Mouse (Mus musculus) retina, adult 2 months (tissue): Measurements from ENCODE around the gene Sipa1l3.

Experiments
- DNase-seq: peaks from one replicate; pipeline ENCODE4 v3.0.0-alpha.2; 2012; ENCODE audit warnings: low read depth, low spot score

Gene Sipa1l3

DNA sequence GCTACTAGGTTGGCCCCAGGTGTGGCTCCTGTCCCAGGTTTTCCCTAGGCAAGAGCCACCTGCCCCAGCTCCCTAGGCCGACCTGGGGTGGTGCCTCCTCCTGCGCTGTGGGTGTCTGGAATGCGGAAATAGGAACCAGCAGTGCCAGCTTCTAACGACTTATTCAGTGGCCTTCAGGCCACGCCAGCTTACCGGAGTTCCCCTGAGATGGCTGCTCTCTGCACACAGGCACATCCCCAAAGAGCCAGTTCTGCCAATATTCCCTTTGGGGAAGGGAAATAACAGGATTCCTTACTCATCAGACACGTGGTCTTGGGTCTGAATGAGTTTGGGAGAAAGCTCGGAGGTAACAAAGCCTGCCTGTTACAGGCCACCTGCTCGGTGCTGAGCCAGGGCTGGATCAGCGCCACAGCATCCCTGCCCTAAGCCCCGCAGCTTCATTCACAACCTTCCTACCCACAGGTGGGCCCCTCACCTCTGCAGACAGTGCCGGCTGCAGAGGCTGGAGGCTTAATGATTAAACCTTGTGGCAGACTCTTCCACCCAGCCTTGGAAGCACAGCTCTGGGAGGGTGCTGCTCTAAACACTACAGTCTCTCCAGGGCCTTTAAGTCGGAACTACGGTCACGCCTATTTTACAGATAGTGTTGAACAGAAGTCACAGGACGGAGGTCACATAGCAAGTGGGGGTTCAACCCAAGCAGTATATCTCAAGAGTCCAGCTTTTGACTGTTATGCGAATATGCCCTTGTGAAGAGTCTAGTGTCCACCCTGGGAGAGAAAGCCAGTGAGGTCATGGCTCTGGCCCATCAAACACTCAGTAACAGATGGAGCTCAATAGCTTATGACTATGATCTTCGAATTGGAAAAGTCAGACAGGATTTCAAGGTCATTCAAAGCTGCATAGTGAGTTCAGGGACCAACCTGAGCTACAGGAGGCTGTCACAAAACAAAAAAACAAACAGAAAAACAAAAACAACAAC, 12.8 kb downstream of the Sipa1l3 start:
- no peak for DNase-seq

DNA sequence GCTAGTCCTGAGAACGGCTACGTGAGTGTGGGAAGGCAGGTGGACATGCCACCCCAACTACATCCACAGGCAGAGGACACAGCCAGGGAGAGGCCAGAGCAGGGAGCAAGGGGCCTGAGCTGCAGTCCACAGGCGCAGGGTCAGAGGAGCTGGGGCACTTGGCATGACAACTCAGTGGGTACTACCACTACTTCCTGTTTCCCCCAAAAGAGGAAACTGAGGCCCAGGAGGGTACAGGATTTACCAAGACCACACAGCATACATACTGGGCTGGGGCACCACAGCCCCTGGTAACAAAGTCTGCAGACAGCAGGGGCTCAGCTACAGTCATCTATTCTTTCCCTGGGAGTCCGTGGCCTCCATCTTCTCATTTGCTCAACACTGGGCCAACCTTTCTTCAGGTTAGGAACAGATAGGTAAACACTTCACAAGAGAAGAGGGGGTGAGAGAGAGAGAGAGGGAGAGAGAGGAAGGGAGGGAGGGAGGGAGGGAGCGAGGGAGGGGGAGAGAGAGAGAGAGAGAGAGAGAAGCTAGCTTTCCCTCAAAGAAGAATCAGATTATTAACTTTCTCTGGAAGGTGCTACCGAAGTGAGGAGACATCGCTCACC, 13.7 kb downstream of the Sipa1l3 start:
- no peak for DNase-seq

DNA sequence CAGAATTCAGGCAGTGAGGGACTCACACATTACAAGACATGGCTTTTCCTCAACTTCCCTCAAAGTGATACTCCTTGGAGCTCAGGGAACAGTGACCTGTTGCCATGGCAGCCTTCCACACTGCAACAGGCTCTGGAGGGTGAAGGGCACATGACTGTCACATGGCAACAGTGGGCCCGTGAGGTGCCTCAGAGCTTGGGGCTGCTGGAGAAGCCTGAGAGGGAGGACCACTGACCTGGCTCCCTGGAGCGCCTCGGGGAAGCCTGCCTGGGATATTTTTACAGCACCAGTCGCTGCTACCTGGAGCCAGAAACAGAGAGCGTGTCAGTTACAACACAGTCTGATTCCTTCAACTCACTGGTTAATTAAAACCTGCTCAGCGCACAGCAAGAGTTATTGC, 14.8 kb downstream of the Sipa1l3 start:
- DNase-seq, result no peak

DNA sequence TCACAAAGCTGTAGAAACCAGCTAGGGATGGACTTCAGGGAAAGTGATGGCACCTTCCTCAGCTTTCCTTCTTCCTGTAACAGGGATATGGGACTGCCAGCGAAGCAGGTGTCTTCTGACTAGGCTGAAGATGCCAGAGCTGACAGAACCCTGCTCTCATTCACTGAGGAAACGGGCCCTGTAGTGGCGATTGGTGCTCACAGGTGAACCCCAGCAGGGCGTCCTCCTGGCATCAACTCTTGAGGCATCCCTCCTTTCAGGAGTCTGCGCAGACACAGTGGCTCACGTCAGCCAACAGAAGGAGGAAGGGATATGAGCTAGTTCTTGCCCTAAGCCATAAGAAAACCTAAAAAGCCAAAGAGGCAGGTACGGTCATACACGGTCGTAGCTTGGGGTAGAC, 17.2 kb downstream of the Sipa1l3 start:
- no peak for DNase-seq

DNA sequence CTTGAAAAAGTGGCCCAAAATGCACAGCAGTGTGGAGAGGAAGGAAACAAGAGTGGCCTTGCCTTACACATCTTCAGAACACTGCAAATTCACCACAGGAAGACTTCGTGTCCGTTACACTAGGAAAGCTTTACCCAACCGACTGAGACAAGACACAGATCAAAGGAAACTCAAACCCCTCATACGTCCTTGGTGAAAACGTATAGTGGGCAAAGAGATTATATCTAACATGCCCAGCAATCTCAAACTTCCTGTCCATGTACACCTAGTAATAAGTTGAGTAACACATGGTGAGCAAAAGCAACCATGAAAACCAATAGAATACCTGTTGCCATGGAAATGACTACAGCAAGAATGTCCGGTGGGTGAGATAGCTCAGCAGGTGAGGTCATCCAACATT, 19.4 kb downstream of the Sipa1l3 start:
- no peak for DNase-seq

DNA sequence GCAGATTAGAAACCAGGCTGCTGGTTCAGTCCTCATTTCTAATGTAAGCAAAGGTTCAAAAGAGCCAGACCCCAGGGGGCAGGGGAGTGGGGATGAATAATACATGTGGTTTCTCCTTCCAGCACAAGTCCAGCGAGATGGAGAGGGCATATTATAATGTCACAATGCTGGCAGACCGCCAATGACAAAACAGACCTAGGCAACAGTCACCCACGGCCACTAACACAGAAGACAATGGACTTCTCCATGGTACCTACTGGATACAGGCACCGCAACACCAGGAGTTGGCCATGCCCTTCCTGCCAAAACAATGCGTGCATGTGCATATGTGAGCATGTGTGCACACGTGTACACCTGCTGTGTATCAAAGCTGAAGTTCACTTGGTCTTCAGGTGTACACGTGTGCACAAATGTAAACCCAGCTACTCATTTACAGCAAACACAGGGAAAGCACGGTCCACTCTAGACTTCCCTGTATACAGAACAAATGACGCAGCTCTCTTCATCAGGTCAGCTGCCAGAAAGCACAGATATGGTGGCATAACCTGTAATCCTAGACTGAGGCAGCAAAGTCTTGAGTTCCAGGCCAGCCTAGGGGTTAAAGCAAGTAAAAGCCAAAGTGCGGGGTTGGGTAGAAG, 21.4 kb downstream of the Sipa1l3 start:
- DNase-seq, result no peak

DNA sequence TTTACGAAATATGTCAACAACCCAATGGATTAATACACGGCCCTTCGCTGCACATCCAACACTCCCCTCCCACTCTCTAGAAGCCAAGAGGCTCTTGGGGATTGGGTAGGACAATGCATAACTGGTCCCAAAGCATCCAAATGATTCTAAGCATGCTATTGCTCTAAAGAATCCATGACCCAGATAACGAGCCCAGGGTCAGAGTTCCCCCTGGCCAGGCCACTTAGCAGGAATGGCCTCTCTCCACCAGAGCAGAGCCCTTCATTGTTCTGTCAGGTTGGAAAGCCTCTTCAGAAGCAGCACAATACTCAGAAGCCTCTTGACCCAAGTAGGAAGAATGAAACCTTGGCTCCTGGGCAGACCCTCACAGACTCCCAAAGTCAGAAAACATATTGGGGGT, 22.1 kb downstream of the Sipa1l3 start:
- no peak for DNase-seq

DNA sequence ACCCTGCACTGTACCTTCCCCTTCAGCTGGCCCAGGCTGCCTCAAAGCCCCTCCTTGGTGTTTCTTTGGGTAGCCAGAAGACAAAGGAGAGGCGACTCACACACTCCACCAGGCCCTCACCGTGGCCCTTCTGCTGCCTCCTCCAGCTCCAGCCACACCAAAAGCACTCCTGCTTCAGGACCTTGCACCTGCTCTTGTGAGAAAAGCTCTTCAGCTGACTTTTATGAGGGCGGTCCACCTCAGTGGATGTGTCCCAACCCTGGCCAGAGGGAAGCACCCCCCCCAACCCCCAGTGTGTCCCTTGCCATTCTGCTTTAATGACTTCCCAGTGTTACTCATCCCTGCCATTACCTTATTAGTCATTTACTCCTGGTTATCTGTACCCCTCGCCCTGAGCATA, 22.6 kb downstream of the Sipa1l3 start:
- no peak for DNase-seq

DNA sequence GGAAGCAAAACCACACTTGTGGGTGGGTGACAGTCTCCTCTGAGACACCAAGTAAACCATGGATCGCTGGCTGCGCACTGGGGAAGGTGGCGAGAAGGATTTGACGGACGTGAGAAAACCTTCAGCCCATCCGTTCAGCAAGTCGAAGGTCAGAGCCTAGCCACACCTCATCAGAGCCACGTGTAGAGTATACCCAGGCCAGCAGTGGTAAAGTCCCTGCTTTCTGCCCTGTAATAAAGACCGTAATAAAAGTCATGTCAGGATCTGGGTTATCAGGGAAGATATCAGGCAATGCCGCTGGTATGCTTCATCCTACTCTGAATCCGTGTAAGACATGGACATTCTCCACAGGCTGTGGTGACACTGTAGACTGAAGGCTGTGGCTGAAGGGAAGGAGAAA, 23.6 kb downstream of the Sipa1l3 start:
- no peak for DNase-seq

DNA sequence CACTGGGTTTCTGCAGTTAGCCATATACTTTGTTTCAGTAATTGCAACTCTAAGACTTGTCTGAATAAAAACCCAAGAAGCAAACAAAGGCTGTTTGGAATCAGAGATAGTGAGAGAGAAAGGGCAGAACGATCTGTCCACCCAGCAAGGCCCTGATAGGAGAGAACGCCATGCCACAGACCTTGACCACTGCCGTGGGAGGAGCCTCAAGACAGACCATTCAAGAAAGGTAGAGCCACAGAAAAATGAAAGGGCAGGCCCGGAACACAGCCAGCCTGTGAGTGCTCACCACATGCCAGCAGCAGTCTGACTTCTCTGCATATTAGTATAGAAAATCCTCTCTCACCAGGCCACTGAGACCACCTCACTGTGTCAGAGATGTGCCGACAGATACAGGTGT, 24.4 kb downstream of the Sipa1l3 start:
- DNase-seq, result no peak

DNA sequence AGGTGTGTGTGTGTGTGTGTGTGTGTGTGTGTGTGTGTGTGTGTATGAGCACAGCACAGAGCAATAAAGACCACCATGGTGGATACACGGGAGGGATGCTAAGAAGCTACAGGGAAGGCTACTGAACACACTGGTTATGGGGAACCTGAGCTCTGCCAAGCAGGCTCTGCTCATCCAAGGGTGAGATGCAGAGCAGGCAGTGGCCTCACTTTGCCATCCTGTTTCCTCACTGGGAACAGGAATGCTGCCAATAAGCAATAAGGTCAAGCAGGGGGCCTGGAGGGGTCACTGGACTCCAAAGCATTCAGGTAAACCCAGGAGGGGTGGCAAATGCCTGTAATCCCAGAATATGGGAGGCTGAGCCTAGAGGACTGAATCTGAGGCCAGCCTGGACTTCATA, 25.4 kb downstream of the Sipa1l3 start:
- DNase-seq, result no peak

DNA sequence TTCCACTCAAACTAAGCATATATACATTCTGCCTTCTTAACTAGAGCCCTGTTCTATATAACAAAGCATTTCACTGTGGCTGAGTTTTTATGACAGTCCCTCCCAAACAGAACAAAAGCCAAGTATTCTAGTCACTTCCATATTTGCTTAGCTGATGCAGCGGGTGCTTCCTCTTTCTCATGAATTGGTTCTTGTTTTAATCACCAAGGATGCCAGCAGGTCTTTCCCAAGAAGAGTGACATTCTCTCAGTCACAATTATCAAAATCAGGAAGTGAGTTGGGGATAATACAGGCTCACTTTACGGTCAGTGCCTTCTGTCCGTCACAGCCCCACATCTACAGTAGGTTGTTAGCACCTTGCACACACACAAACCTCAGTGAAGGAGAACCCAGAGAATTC, 26.6 kb downstream of the Sipa1l3 start:
- DNase-seq, result no peak

DNA sequence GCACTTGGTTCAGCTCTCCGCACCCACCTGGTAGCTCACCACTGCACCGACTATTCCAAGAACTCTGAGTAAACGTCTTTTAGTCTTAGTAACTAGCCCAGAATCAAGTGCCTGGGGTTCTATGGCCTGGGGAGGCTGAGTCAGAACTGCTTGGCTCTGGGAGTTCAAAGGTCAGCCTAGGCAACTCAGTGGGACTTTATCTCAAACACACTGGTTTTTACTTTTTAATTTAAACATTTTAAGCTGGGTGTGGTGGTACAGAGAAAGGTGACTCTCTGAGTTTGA, 27.0 kb downstream of the Sipa1l3 start:
- no peak for DNase-seq

DNA sequence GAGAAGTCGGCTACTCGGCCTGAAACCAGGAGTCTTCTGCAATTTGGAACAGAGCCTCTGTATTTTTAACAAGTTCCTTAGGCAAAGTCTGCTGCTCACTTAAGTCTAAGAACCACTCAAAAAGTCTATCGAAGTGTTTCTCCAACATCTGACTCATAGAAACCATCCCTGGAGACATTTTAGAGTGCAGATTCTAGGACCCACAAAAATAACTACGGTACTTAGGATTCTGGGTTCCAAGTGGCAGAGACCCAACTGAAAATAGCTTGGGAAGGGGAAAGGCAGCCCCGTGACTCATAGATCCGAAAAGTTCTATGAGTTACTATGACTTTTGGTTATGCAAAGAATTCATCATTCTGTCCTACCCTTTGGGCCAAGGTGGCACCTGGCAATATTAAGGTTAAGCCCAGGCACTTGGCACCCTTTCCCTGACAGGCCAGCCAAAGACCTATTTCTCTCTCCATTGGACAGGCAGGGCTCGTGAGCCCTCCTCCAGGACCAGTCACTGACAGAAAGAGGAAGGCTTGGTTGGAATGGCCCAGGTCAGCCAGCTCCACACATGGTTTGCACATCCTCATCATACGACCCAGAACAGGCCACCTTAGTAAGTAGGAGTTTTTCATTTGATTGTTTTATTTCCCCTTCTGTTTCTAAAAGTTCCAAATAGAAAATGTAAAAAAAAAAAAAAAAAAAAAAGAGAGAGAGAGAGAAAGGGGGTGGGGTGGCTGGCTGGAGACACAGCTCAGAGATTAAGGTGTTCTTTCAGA, 27.6 kb downstream of the Sipa1l3 start:
- no peak for DNase-seq

DNA sequence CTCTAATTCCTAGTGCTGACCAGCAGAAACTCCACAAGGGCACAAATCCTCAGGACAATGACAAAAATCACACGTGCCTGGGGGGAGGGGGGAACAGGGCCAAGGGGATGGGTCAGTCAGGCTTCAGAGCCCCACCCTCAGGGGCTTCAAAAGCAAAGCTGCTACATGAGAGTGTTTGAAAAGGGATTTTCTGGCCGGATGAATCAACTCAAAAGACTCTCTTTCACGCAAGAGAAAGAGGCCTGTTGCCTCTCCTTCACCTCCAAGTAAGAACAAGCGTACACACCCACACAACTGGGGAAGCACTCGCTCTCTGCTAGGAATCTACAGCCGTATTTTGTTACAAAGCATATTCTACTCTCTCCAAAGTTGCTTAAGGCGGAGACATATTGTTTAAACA, 28.6 kb downstream of the Sipa1l3 start:
- DNase-seq, result no peak

DNA sequence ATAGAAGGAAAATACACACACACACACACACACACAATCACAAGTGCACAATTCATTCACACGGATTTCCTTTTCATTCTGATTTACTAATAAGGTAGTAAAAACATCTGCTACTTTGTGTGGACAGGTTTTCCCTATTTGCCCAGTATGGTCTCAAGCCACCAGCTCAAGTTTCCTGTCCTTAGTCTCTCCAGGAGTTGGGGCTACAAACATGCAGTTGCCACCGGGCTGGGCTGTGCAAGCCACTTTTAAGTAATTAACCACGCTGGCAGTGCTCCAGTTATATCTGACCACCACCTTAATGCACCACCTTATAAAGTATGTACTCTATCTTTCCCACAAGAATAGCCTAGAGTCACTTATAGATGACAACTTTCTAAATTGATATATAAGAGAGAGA, 29.1 kb downstream of the Sipa1l3 start:
- DNase-seq, result no peak

DNA sequence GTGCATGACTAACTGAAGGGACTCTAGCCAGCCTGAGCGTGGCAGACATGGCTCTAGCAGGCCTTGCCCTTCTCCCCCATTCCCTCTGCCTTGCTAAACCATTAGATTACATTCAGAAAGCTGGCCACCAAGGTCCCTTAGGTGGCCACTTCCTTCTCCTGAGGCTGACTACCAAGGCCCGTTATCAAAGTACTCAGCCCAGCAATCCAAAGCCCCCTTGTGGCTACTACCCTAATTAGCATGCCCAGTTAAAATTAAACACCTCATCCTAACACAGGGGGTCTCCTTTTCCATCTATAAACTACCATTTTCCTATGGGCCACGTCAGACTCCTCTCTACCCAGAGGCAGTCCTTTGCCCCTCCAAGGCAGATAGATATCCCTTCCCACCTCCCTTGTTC, 31.7 kb downstream of the Sipa1l3 start:
- DNase-seq, result no peak

DNA sequence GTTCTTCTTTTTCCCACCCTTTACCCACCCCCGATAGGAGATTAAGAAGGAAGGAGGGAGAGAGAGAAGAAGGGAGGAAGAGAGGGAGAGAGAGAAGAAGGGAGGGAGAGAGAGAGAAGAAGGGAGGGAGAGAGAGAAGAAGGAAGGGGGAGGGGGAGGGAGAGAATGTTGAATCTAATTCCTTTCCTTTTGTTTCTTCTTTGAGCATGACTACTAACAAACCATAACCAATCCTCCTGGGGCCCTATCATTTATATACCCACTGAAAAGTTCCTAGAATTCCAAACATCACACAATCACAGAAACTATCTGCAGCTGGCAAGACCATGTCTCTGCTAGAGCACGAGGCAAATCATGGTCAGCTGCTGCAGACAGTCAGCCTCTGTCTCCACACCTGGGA, 32.7 kb downstream of the Sipa1l3 start:
- no peak for DNase-seq

DNA sequence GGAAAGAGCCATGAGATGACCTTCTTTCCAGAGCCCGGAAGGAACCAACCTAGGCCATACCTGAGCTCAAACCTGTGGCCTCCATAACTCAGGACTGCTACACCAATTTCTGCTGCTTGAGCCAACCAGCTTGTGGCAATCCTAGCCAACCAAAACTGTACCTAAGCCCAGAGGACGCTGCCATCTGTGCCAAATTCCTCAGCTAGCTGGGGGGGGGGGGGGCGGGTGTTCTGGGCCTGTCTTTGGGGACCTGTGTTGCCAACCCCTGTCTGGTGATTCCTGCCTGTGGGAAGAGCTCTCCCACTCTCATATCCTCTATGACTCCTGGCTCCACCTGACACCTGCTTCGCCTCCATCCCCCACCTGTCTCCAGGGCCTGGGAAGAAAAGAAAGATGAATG, 34.9 kb downstream of the Sipa1l3 start:
- DNase-seq, result no peak

DNA sequence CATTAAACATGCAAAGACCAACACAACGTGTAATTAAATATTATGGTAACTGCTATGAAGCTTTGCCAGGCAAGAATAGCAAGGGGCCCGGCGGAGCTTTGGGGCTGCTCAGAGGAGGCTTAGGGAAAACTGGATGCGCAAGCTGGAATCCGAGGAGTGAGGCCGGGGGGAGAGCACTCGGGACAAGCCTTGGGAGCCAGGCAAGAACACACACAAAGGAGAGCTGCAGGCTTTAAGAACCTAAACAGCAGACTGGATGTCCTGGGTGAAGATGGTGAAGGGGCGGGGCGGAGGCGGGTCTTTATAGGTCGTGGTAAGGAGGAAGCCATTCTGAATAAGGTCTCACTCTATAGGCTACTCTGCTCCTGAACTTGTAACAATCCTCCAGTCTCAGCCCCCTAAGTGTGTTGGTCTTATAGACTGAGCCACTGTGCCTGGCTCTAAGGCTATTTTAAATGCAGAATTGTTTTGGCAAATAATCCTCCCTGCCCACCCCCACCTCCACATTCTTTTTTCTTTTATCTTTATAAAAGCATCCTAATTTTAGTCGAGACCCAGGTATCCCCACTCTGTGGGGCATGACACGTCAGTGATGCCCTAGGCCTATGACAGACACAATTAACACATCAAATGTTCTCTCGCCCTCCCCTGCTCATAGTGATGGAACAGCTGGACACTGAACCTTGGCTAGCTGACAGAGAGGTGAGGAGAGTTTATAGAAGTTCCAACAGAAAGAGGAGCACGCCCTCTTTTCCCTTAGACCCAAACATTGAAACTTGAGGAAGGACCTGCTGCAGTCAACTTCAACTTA, 36.9 kb downstream of the Sipa1l3 start:
- DNase-seq, result no peak

DNA sequence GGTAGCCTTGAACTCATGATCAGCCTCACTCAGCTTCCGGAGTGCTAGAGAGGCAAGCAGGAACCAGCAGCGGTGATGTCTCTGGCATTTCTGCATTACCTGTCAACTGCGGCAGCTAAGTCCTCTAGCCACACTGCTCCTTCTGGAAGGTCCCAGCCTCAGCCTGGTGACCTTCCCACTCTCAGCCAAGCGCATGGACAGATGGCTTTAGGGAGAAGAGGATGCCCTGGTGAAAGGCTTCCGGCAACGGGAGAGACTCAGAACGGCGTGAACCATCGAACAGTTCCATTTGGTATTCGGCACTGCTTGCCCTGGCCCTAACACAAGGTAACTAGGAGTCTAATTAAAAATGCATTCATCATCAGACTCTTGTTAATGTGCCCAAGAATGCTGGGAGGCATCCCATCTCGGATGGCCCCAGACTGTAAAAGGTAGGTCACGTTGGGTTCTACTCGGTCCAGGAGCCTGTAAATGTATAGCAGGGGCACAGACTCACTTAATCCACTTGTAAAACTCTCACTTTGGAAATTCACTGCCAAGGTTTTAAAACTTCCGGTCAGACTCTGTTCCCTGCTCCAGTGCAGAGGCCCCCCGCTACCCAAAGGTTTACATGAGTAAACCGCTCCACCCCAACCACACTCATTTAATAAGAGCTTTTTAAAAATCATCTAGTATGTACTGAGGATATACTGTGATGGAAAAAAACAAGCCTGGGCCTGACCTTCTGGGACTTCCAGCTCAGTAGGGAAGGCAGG, 37.7 kb downstream of the Sipa1l3 start:
- no peak for DNase-seq
